Mouse (Mus musculus) ES-E14 (cell line): ENCODE measurements around the gene Casp2. TPM values are rescaled to one million over a fixed set of nuclear protein-coding genes. Genes with fewer than 3 reads are reported as not detected.

Experiments used
- DNase-seq: peaks from one replicate; pipeline ENCODE4 v3.0.0-alpha.2; 2013; ENCODE audit warnings: low read depth, low spot score
- H3K27ac ChIP-seq: 2 replicates; pipeline ENCODE4 v1.5.1; 2012; ENCODE audit warnings: low read depth, mild to moderate bottlenecking, low read length, moderate library complexity, mixed read lengths; ENCODE audit not compliant: poor library complexity, insufficient read depth, severe bottlenecking
- H3K36me3 ChIP-seq: 2 replicates; pipeline ENCODE4 v1.6.1; 2012; ENCODE audit warnings: mild to moderate bottlenecking, low read length, moderate library complexity, mixed read lengths; ENCODE audit not compliant: control insufficient read depth, poor library complexity, insufficient read depth, severe bottlenecking
- H3K4me1 ChIP-seq, 2 experiments: fragments of 150-350 bp in 1 of 2; sonication (generic) in 1 of 2; 2 replicates each; pipeline ENCODE4 v1.6.1; 2012; ENCODE audit warnings: low read length in 2 of 2, mild to moderate bottlenecking in 1 of 2, mixed read lengths in 1 of 2; ENCODE audit not compliant: control insufficient read depth in 2 of 2, insufficient read depth in 2 of 2, poor library complexity in 1 of 2
- H3K4me3 ChIP-seq, 2 experiments: fragments of 150-350 bp in 1 of 2; sonication (generic) in 1 of 2; 2 replicates each; pipeline ENCODE4 v1.5.1; 2012; ENCODE audit warnings: low read length in 2 of 2, low read depth in 1 of 2, mild to moderate bottlenecking in 1 of 2, mixed read lengths in 1 of 2; ENCODE audit not compliant: insufficient read depth in 1 of 2, poor library complexity in 1 of 2, severe bottlenecking in 1 of 2
- H3K9ac ChIP-seq: 2 replicates; pipeline ENCODE4 v1.6.1; 2012; ENCODE audit warnings: low read depth, mild to moderate bottlenecking, low read length, mixed read lengths; ENCODE audit not compliant: poor library complexity, insufficient read depth, severe bottlenecking
- H3K9me3 ChIP-seq: fragments of 150-350 bp; sonication (generic); 2 replicates; pipeline ENCODE4 v1.6.1; 2012; ENCODE audit warnings: low read depth, mild to moderate bottlenecking, low read length; ENCODE audit not compliant: control insufficient read depth, insufficient read depth
- CHD2 ChIP-seq: IDR thresholded peaks from 2 replicates; pipeline ENCODE4 v1.6.1; 2014; ENCODE audit warnings: mild to moderate bottlenecking, low read depth, low read length, inconsistent platforms
- HCFC1 ChIP-seq: IDR thresholded peaks from 2 replicates; pipeline ENCODE4 v1.6.1; 2012; ENCODE audit warnings: low read length, inconsistent platforms, borderline replicate concordance; ENCODE audit not compliant: insufficient read depth
- MAFK ChIP-seq: IDR thresholded peaks from 2 replicates; pipeline ENCODE4 v1.6.1; 2014; ENCODE audit warnings: mild to moderate bottlenecking, low read depth, low read length, inconsistent platforms; ENCODE audit not compliant: insufficient read depth
- ZC3H11A ChIP-seq: IDR thresholded peaks from 2 replicates; pipeline ENCODE4 v1.6.1; 2012; ENCODE audit warnings: low read depth, mild to moderate bottlenecking, inconsistent platforms, low read length, borderline replicate concordance
- ZNF384 ChIP-seq: IDR thresholded peaks from 2 replicates; pipeline ENCODE4 v1.6.1; 2012; ENCODE audit warnings: low read depth, low read length, inconsistent platforms
- in situ Hi-C, 2 experiments: fragments of 600-800 bp; cut with MboI; formaldehyde crosslinking; loops; one replicate each; pipeline ENCODE4 v1.15.1; 2025; ENCODE audit warnings: low sequenced_read_pairs in 2 of 2, inconsistent platforms in 1 of 2; ENCODE audit not compliant: unreplicated experiment in 2 of 2
- total RNA-seq: library from RNA; depleted of rRNA; stranded (reverse); fragments of 300-350 nt; gene quantifications from 2 replicates; pipeline ENCODE4 v1.2.3, GENCODE M21; 2012

Gene Casp2
- total RNA-seq, 1 experiment = 34.8 TPM

- TF ChIP-seq CHD2 = no peak
- no peak for TF ChIP-seq MAFK
- TF ChIP-seq ZC3H11A = no peak
- no peak for TF ChIP-seq ZNF384
- no peak for TF ChIP-seq HCFC1
- no peak overlapping the region for H3K27ac ChIP-seq
- DNase-seq = no peak
- in situ Hi-C loops = no loop called here
- no peak overlapping the region for H3K4me3 ChIP-seq
- H3K36me3 ChIP-seq = peaks cover 36% of the 10 kb centered on the region
- no peaks in the 10 kb centered on the region for H3K4me1 ChIP-seq
- no peaks in the 10 kb centered on the region for H3K9me3 ChIP-seq
- H3K9ac ChIP-seq = no peak overlapping the region
Observed at GRCm38 (mm10) chr6:42282865-42283528, 18.2 kb downstream of the Casp2 start.

- Histone ChIP-seq H3K9ac (no peak within 1 kb of the TSS), H3K4me1 (no peaks in the 10 kb centered on the region), H3K27ac (no peak within 1 kb of the TSS), H3K4me3 (no peak within 1 kb of the TSS), H3K9me3 (no peaks in the 10 kb centered on the region), H3K36me3 (peaks cover 13% of the 10 kb centered on the region)
- in situ Hi-C loops = no loop called here
- TF ChIP-seq ZNF384 (no peak), CHD2 (no peak), ZC3H11A (no peak)
- DNase-seq = no peak
Observed at GRCm38 (mm10) chr6:42286448-42286847, 21.7 kb downstream of the Casp2 start, which contains the start of gene Clcn1. Gene Clcn1, plus strand, starts transcription at chr6:42286685.

GRCm38 (mm10) chr6:42287562-42287961 is 22.8 kb downstream of the Casp2 start:
- DNase-seq = no peak
- no peaks in the 10 kb centered on the region for H3K9me3 ChIP-seq
- no peak overlapping the region for H3K27ac ChIP-seq
- in situ Hi-C loops = no loop called here
- H3K4me1 ChIP-seq = no peaks in the 10 kb centered on the region
- H3K4me3 ChIP-seq = no peak overlapping the region
- TF ChIP-seq HCFC1 = no peak
- TF ChIP-seq ZNF384 = no peak
- no peak for TF ChIP-seq CHD2
- TF ChIP-seq MAFK = no peak
- TF ChIP-seq ZC3H11A = no peak
- H3K36me3 ChIP-seq = peaks cover 7% of the 10 kb centered on the region
- no peak overlapping the region for H3K9ac ChIP-seq

GRCm38 (mm10) chr6:42293327-42293726 is 28.5 kb downstream of the Casp2 start:
- TF ChIP-seq ZC3H11A (no peak), MAFK (no peak), CHD2 (no peak), HCFC1 (no peak), ZNF384 (no peak)
- in situ Hi-C loops = no loop called here
- Histone ChIP-seq H3K9me3 (no peaks in the 10 kb centered on the region), H3K4me3 (no peak overlapping the region), H3K9ac (no peak overlapping the region), H3K36me3 (peaks cover 2% of the 10 kb centered on the region; the same call in 1 of the 2 replicates), H3K4me1 (no peaks in the 10 kb centered on the region), H3K27ac (no peak overlapping the region)
- DNase-seq = no peak
